Mouse (Mus musculus): ENCODE measurements around the gene Cd40. TPM values are rescaled to one million over a fixed set of nuclear protein-coding genes. Genes with fewer than 3 reads are reported as not detected.

The Cd40 gene
- polyA plus RNA-seq, 1 experiment: 6.4 TPM

GRCm38 (mm10) chr2:165073381-165073781 lies 18.0 kb downstream of the Cd40 start:
- Histone ChIP-seq H3K4me3 (ENCODE audit: low read depth, low read length) (no peak overlapping the region), H3K27ac (ENCODE audit: insufficient read depth, low read depth, low read length) (no peak overlapping the region), H3K36me3 (ENCODE audit: control insufficient read depth, insufficient read depth, low read length) (no peaks in the 10 kb centered on the region), H3K4me1 (ENCODE audit: control insufficient read depth, insufficient read depth, insufficient read length, low read length) (no peaks in the 10 kb centered on the region), H3K27me3 (ENCODE audit: control insufficient read depth, insufficient read depth, low read length) (peaks cover 11% of the 10 kb centered on the region; the same call in 1 of the 2 replicates)
- TF ChIP-seq CTCF (IDR thresholded peaks at IDR 0.05; ENCODE audit: extremely low read depth, insufficient read length, insufficient replicate concordance, low read depth, low read length) (no peak), POLR2A (IDR thresholded peaks at IDR 0.05; ENCODE audit: low read depth, low read length) (no peak)
- 17% methylated on average over 9 of the region's 9 CpGs for WGBS

- Histone ChIP-seq H3K36me3 (ENCODE audit: control insufficient read depth, insufficient read depth, low read length) (no peaks in the 10 kb centered on the region), H3K27ac (ENCODE audit: insufficient read depth, low read depth, low read length) (no peak overlapping the region), H3K4me3 (ENCODE audit: low read depth, low read length) (no peak overlapping the region), H3K4me1 (ENCODE audit: control insufficient read depth, insufficient read depth, insufficient read length, low read length) (no peaks in the 10 kb centered on the region), H3K27me3 (ENCODE audit: control insufficient read depth, insufficient read depth, low read length) (peaks cover 20% of the 10 kb centered on the region; the same call in 1 of the 2 replicates)
- WGBS: 24% methylated on average over 11 of the region's 11 CpGs
- TF ChIP-seq CTCF (IDR thresholded peaks at IDR 0.05; ENCODE audit: extremely low read depth, insufficient read length, insufficient replicate concordance, low read depth, low read length): no peak
- no peak for TF ChIP-seq POLR2A (IDR thresholded peaks at IDR 0.05; ENCODE audit: low read depth, low read length)
These were observed 18.9 kb downstream of the Cd40 start for GRCm38 (mm10) chr2:165074081-165074884.

- no peaks in the 10 kb centered on the region for H3K36me3 ChIP-seq (ENCODE audit: control insufficient read depth, insufficient read depth, low read length)
- H3K4me3 ChIP-seq (ENCODE audit: low read depth, low read length): no peak overlapping the region
- TF ChIP-seq POLR2A (IDR thresholded peaks at IDR 0.05; ENCODE audit: low read depth, low read length) (no peak), CTCF (IDR thresholded peaks at IDR 0.05; ENCODE audit: extremely low read depth, insufficient read length, insufficient replicate concordance, low read depth, low read length) (peak; percentile 90; the same call in 1 of the 2 replicates)
- H3K4me1 ChIP-seq (ENCODE audit: control insufficient read depth, insufficient read depth, insufficient read length, low read length): no peaks in the 10 kb centered on the region
- no peak overlapping the region for H3K27ac ChIP-seq (ENCODE audit: insufficient read depth, low read depth, low read length)
- H3K27me3 ChIP-seq (ENCODE audit: control insufficient read depth, insufficient read depth, low read length): peaks cover 20% of the 10 kb centered on the region; the same call in 1 of the 2 replicates
- WGBS: 43% methylated on average over 2 of the region's 2 CpGs
These were observed 19.5 kb downstream of the Cd40 start for GRCm38 (mm10) chr2:165074937-165075336.

GRCm38 (mm10) chr2:165077055-165077454 lies 21.6 kb downstream of the Cd40 start:
- H3K27me3 ChIP-seq (ENCODE audit: control insufficient read depth, insufficient read depth, low read length): peaks cover 20% of the 10 kb centered on the region; the same call in 1 of the 2 replicates
- WGBS: 16% methylated on average over 9 of the region's 9 CpGs
- H3K4me1 ChIP-seq (ENCODE audit: control insufficient read depth, insufficient read depth, insufficient read length, low read length): no peaks in the 10 kb centered on the region
- H3K4me3 ChIP-seq (ENCODE audit: low read depth, low read length): no peak overlapping the region
- no peak for TF ChIP-seq CTCF (IDR thresholded peaks at IDR 0.05; ENCODE audit: extremely low read depth, insufficient read length, insufficient replicate concordance, low read depth, low read length)
- TF ChIP-seq POLR2A (IDR thresholded peaks at IDR 0.05; ENCODE audit: low read depth, low read length): no peak
- H3K36me3 ChIP-seq (ENCODE audit: control insufficient read depth, insufficient read depth, low read length): no peaks in the 10 kb centered on the region
- no peak overlapping the region for H3K27ac ChIP-seq (ENCODE audit: insufficient read depth, low read depth, low read length)

- 58% methylated on average over 8 of the region's 8 CpGs for WGBS
- no peak overlapping the region for H3K27ac ChIP-seq (ENCODE audit: insufficient read depth, low read depth, low read length)
- peaks cover 20% of the 10 kb centered on the region; the same call in 1 of the 2 replicates for H3K27me3 ChIP-seq (ENCODE audit: control insufficient read depth, insufficient read depth, low read length)
- H3K4me3 ChIP-seq (ENCODE audit: low read depth, low read length): no peak overlapping the region
- H3K4me1 ChIP-seq (ENCODE audit: control insufficient read depth, insufficient read depth, insufficient read length, low read length): no peaks in the 10 kb centered on the region
- TF ChIP-seq POLR2A (IDR thresholded peaks at IDR 0.05; ENCODE audit: low read depth, low read length) (no peak), CTCF (IDR thresholded peaks at IDR 0.05; ENCODE audit: extremely low read depth, insufficient read length, insufficient replicate concordance, low read depth, low read length) (no peak)
- H3K36me3 ChIP-seq (ENCODE audit: control insufficient read depth, insufficient read depth, low read length): no peaks in the 10 kb centered on the region
These were observed 22.6 kb downstream of the Cd40 start for GRCm38 (mm10) chr2:165078045-165078444.

GRCm38 (mm10) chr2:165078605-165079004 lies 23.2 kb downstream of the Cd40 start:
- H3K27me3 ChIP-seq (ENCODE audit: control insufficient read depth, insufficient read depth, low read length): peaks cover 20% of the 10 kb centered on the region; the same call in 1 of the 2 replicates
- H3K4me1 ChIP-seq (ENCODE audit: control insufficient read depth, insufficient read depth, insufficient read length, low read length): no peaks in the 10 kb centered on the region
- WGBS: 21% methylated on average over 10 of the region's 10 CpGs
- no peak overlapping the region for H3K27ac ChIP-seq (ENCODE audit: insufficient read depth, low read depth, low read length)
- TF ChIP-seq CTCF (IDR thresholded peaks at IDR 0.05; ENCODE audit: extremely low read depth, insufficient read length, insufficient replicate concordance, low read depth, low read length) (no peak), POLR2A (IDR thresholded peaks at IDR 0.05; ENCODE audit: low read depth, low read length) (no peak)
- no peak overlapping the region for H3K4me3 ChIP-seq (ENCODE audit: low read depth, low read length)
- H3K36me3 ChIP-seq (ENCODE audit: control insufficient read depth, insufficient read depth, low read length): no peaks in the 10 kb centered on the region

GRCm38 (mm10) chr2:165080657-165081056 lies 25.2 kb downstream of the Cd40 start:
- WGBS: 22% methylated on average over 9 of the region's 9 CpGs

More at GRCm38 (mm10) chr2:165080657-165081056, 25.2 kb downstream of the Cd40 start:
- H3K4me1 ChIP-seq (ENCODE audit: control insufficient read depth, insufficient read depth, insufficient read length, low read length): no peaks in the 10 kb centered on the region
- TF ChIP-seq POLR2A (IDR thresholded peaks at IDR 0.05; ENCODE audit: low read depth, low read length) (no peak), CTCF (IDR thresholded peaks at IDR 0.05; ENCODE audit: extremely low read depth, insufficient read length, insufficient replicate concordance, low read depth, low read length) (no peak)
- no peaks in the 10 kb centered on the region for H3K36me3 ChIP-seq (ENCODE audit: control insufficient read depth, insufficient read depth, low read length)
- H3K27ac ChIP-seq (ENCODE audit: insufficient read depth, low read depth, low read length): no peak overlapping the region
- H3K4me3 ChIP-seq (ENCODE audit: low read depth, low read length): no peak overlapping the region
- peaks cover 20% of the 10 kb centered on the region; the same call in 1 of the 2 replicates for H3K27me3 ChIP-seq (ENCODE audit: control insufficient read depth, insufficient read depth, low read length)

All from small intestine, adult 2 months (tissue).